Mouse (Mus musculus) lung, embryonic 14.5 days (tissue): ENCODE data around the gene AI467606. TPM values are rescaled to one million over a fixed set of nuclear protein-coding genes. Genes with fewer than 3 reads are reported as not detected.
A peak's percentile ranks its signal among the peaks of the same experiment; 100 is the strongest.
"Not testable (repeated sequence)": the region's sequence is repeated elsewhere in the genome, so short reads cannot be mapped to it uniquely, and the experiment has no call there.

Experiments
- ATAC-seq: fragments of 200-750 bp; cut with Nextera tagmentation; 2 replicates; pipeline ENCODE4 v1.8.0; 2017; ENCODE audit warnings: mild to moderate bottlenecking, moderate TSS enrichment, moderate library complexity; ENCODE audit not compliant: insufficient read depth
- DNase-seq: peaks from one replicate; pipeline ENCODE4 v3.0.0-alpha.2; 2015
- H3K27ac ChIP-seq: fragments of 300-500 bp; sonication (generic); 2 replicates; pipeline ENCODE4 v1.5.1; 2014; ENCODE audit warnings: low read depth, mild to moderate bottlenecking, moderate library complexity
- H3K27me3 ChIP-seq: fragments of 300-500 bp; sonication (generic); 2 replicates; pipeline ENCODE4 v1.6.1; 2014; ENCODE audit warnings: low read length, control low read depth; ENCODE audit not compliant: insufficient read depth
- H3K36me3 ChIP-seq: fragments of 300-500 bp; sonication (generic); 2 replicates; pipeline ENCODE4 v1.6.1; 2014; ENCODE audit warnings: control low read depth; ENCODE audit not compliant: insufficient read depth
- H3K4me1 ChIP-seq: fragments of 300-500 bp; sonication (generic); 2 replicates; pipeline ENCODE4 v1.6.1; 2014; ENCODE audit warnings: antibody characterized with exemption, control low read depth; ENCODE audit not compliant: insufficient read depth
- H3K4me2 ChIP-seq: fragments of 300-500 bp; sonication (generic); 2 replicates; pipeline ENCODE4 v1.6.1; 2014; ENCODE audit warnings: mild to moderate bottlenecking
- H3K4me3 ChIP-seq: fragments of 300-500 bp; sonication (generic); 2 replicates; pipeline ENCODE4 v1.5.1; 2014; ENCODE audit warnings: low read depth, low read length
- H3K9ac ChIP-seq: fragments of 300-500 bp; sonication (generic); 2 replicates; pipeline ENCODE4 v1.6.1; 2014
- H3K9me3 ChIP-seq: fragments of 300-500 bp; sonication (generic); 2 replicates; pipeline ENCODE4 v1.6.1; 2016; ENCODE audit warnings: low read depth, low read length, control low read depth
- CTCF ChIP-seq: IDR thresholded peaks from 2 replicates; pipeline ENCODE4 v1.5.1; 2016; ENCODE audit warnings: antibody characterized with exemption, low read depth
- WGBS: fragments of 180-500 bp; shearing (Covaris S2); extraction: QIAGEN DNeasy Blood & Tissue Kit; methylation state at CpG from one replicate; pipeline ENCODE4 v1.1.7; 2014; 5-methylcytosine and 5-hydroxymethylcytosine counted together
- polyA plus RNA-seq: library from polyadenylated mRNA; unstranded; fragments of >200 nt; fragmentation: Nextera tagmentation; extraction: Ambion mirVana; gene quantifications from 2 replicates; pipeline ENCODE4 v1.2.1, GENCODE M21; 2014

AI467606 gene
- polyA plus RNA-seq, 1 experiment from 2014 or later: 6.5 TPM

DNA sequence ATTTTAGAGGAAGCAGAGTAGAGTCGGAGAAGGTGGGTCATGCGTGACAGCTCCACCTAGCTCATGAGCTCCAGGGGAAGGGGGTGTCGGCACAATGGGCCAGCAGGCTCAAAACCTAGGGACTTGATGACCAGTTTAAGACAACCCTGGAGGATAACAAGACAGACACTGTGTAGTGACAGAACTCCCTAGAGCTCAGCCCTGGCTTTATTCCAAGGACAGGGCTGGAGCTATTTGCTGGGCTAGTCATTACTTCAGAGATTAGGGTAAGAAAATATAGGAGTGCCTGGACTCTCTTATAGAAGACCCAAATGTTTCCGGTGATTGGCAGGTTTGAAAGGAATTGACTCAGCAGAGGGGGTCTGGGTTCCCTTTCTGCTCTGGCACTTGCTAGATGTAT lies 17.9 kb upstream of the AI467606 start:
- no peaks in the 10 kb centered on the region for H3K4me1 ChIP-seq
- DNase-seq: peak; percentile 52
- no peaks in the 10 kb centered on the region for H3K27me3 ChIP-seq
- no peak overlapping the region for H3K4me3 ChIP-seq
- H3K36me3 ChIP-seq: no peaks in the 10 kb centered on the region
- no peak for ATAC-seq
- no peak overlapping the region for H3K4me2 ChIP-seq
- no peak overlapping the region for H3K27ac ChIP-seq
- no peaks in the 10 kb centered on the region for H3K9me3 ChIP-seq
- H3K9ac ChIP-seq: no peak overlapping the region
- WGBS: 83% methylated on average over 4 of the region's 4 CpGs
- no peak for TF ChIP-seq CTCF

DNA sequence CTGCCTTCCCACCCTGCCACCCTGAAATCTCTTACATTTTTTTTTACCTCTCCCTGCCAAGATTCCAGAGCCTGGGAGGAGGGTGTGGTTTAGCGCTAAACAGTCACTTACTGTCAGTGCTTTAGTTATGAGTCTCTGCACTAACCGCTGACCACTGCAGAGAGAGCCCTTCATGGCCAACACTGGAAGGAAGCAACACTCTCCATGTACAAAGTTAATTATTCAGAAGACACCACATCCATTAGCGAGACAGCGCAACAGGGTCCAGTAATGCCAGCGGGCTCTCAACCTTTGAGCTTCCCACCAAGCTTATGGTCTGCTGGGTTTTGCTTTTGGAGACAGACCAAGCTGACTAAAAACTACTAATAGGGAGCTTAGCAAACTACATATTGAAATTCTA lies 15.0 kb upstream of the AI467606 start:
- ATAC-seq (no peak), DNase-seq (no peak)
- Histone ChIP-seq H3K27me3 (no peaks in the 10 kb centered on the region), H3K9me3 (no peaks in the 10 kb centered on the region), H3K27ac (no peak overlapping the region), H3K4me3 (no peak overlapping the region), H3K4me1 (no peaks in the 10 kb centered on the region), H3K36me3 (no peaks in the 10 kb centered on the region), H3K9ac (no peak overlapping the region), H3K4me2 (no peak overlapping the region)
- 78% methylated on average over 5 of the region's 5 CpGs for WGBS
- no peak for TF ChIP-seq CTCF

DNA sequence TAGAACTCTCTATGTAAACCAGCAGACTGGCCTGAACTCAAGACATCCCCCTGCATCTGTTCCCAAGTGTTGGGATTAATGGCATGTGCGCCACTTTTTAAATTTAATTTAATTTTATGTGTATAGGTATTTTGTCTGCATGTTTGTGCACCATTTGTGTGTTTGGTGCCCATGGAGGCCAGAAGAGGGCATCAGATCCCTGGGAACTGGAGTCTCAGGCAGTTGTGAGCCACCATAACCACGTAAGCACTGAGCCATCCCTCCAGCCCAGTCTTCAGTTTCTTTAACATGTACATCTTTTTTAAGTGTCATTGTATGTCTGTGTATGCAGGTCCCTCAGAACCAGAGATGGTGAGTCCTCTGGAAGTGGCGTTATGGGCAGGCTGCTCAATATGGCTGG lies 13.5 kb upstream of the AI467606 start:
- Histone ChIP-seq H3K4me1 (no peaks in the 10 kb centered on the region), H3K4me3 (no peak overlapping the region), H3K4me2 (no peak overlapping the region), H3K9me3 (no peaks in the 10 kb centered on the region), H3K27me3 (no peaks in the 10 kb centered on the region), H3K36me3 (no peaks in the 10 kb centered on the region), H3K9ac (no peak overlapping the region), H3K27ac (no peak overlapping the region)
- TF ChIP-seq CTCF: no peak
- ATAC-seq (no peak), DNase-seq (no peak)
- WGBS: 78% methylated on average over 3 of the region's 3 CpGs

GRCm38 (mm10) chr7:127080045-127080444 lies 11.1 kb upstream of the AI467606 start:
- Histone ChIP-seq H3K9me3 (no peaks in the 10 kb centered on the region), H3K9ac (no peak overlapping the region), H3K4me1 (no peaks in the 10 kb centered on the region), H3K36me3 (no peaks in the 10 kb centered on the region), H3K4me3 (no peak overlapping the region), H3K27me3 (no peaks in the 10 kb centered on the region), H3K4me2 (no peak overlapping the region), H3K27ac (no peak overlapping the region)
- DNase-seq (no peak), ATAC-seq (no peak)
- no peak for TF ChIP-seq CTCF
- 52% methylated on average over 3 of the region's 3 CpGs for WGBS

DNA sequence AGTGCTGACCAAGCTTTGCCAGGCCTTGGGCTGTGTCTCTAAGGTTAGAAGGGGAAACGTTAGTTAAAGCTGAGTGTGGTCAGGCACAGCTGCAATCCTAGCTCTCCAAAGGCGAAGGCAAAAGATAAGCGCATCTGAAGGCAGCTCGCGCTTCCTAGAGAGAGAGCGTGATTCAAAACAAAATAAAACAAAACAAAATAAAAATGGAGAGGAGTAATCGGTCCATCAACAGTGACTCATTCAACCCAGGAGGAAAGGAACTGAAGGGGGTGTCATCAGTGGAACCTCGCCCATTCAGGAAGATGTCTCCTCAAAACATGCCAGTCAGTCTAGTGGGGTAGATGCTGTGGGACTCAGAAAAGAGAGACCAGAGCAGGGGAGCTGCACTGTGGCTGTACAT lies 8.9 kb upstream of the AI467606 start:
- WGBS: 75% methylated on average over 8 of the region's 8 CpGs

DNA sequence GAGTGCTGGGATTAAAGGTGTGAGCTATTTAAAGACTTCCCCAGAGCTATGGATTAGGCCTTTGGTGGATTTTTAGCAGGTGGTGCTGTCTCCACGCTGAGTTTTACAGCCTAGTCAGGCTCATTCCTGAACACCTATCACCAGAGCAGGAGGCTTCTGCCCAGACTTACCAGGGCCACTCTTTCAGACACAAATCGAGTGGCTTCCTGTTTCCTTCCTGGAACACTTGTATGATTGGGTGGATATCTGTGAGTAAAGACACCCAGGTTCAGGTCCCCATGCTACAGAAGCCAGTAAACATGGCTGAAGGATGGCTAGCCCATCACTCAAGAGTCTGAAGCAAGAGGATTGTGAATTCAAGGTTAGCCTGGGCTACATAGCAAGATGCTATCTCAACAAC lies 8.2 kb upstream of the AI467606 start:
- no peak overlapping the region for H3K4me3 ChIP-seq
- H3K36me3 ChIP-seq: no peaks in the 10 kb centered on the region
- no peak for DNase-seq
- no peaks in the 10 kb centered on the region for H3K4me1 ChIP-seq
- 51% methylated on average over 2 of the region's 2 CpGs for WGBS
- H3K4me2 ChIP-seq: no peak overlapping the region
- H3K27me3 ChIP-seq: no peaks in the 10 kb centered on the region
- ATAC-seq: no peak
- no peak overlapping the region for H3K27ac ChIP-seq
- H3K9ac ChIP-seq: no peak overlapping the region
- H3K9me3 ChIP-seq: no peaks in the 10 kb centered on the region
- no peak for TF ChIP-seq CTCF

More for the DNA sequence above, 8.9 kb upstream of the AI467606 start:
- Histone ChIP-seq H3K27me3 (no peaks in the 10 kb centered on the region), H3K4me3 (no peak overlapping the region), H3K4me1 (no peaks in the 10 kb centered on the region), H3K36me3 (no peaks in the 10 kb centered on the region), H3K9ac (no peak overlapping the region), H3K4me2 (no peak overlapping the region), H3K9me3 (no peaks in the 10 kb centered on the region), H3K27ac (no peak overlapping the region)
- no peak for ATAC-seq
- no peak for TF ChIP-seq CTCF
- DNase-seq: no peak

GRCm38 (mm10) chr7:127083689-127084088 lies 7.5 kb upstream of the AI467606 start:
- Histone ChIP-seq H3K27me3 (no peaks in the 10 kb centered on the region), H3K36me3 (no peaks in the 10 kb centered on the region), H3K27ac (no peak overlapping the region), H3K4me3 (no peak overlapping the region), H3K9me3 (no peaks in the 10 kb centered on the region), H3K4me1 (no peaks in the 10 kb centered on the region), H3K9ac (no peak overlapping the region), H3K4me2 (no peak overlapping the region)
- no peak for TF ChIP-seq CTCF
- ATAC-seq: no peak
- 63% methylated on average over 4 of the region's 4 CpGs for WGBS
- DNase-seq: no peak

GRCm38 (mm10) chr7:127084794-127085193 lies 6.4 kb upstream of the AI467606 start:
- no peak for ATAC-seq
- Histone ChIP-seq H3K27ac (no peak overlapping the region), H3K9ac (no peak overlapping the region), H3K36me3 (no peaks in the 10 kb centered on the region), H3K4me2 (no peak overlapping the region), H3K4me3 (no peak overlapping the region), H3K4me1 (no peaks in the 10 kb centered on the region), H3K9me3 (no peaks in the 10 kb centered on the region), H3K27me3 (no peaks in the 10 kb centered on the region)
- DNase-seq: no peak
- 64% methylated on average over 2 of the region's 2 CpGs for WGBS
- TF ChIP-seq CTCF: no peak

DNA sequence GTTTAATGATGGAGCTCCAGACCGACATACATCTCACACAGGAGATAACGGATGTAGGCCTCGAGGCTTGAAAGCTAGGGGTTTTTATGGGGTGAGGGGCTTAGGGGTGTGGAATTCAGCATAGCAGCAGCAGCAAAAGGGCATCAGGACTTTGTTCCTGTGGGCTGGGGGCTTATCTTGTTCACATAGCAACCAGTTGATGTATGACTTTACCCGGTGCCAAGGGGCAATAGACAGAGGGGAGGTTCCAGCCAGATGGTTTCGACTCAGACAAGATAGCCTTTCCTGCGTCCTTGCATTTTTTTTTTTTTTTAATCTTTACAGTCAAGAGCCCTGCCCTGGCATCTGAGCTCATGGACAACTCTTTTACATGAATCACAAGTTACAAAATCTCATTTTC lies 5.4 kb upstream of the AI467606 start:
- H3K4me1 ChIP-seq, H3K36me3 ChIP-seq, H3K9ac ChIP-seq, ATAC-seq, H3K4me2 ChIP-seq, H3K4me3 ChIP-seq, H3K9me3 ChIP-seq, DNase-seq, H3K27ac ChIP-seq, H3K27me3 ChIP-seq: not testable (repeated sequence)
- WGBS: 30% methylated on average over 6 of the region's 6 CpGs

DNA sequence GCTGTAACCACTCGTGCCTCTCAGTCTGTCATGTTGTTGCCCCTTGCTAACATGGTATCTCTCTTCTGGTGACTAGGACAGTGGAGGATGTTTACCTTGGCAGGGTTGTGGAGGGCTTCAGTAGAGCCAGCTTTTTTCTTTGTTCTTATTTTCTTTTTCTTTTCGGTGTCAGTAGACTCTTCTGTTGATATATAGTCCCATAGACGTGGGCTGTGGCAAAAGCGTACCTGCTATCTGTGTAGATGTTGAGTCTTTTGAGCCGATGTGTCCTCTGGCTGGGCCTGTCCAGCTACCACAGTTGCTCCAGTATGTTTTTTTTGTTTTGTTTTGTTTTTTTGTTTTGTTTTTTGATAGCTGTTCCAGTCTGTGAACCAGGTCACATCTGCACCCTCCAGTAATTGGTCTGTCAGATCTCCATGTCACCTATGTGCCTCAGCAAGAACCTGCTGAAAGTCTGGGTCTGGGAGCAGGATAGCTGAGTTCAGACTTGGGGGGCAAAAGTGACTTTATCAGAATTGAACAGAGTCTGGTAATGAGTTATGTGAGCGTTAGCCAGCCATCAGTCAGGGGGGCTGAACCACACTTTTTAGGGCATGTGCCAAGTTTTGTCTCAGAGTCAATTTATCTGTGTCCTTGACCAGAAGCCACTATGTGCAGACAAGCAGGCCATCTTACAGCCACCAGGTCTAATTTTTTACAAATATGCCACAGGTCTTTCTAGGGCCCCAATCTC lies 3.7 kb upstream of the AI467606 start, which contains the start of gene Zg16:
Gene Zg16 (minus strand): TSS at position 51 of the 733 bp plus-strand sequence.
- not testable (repeated sequence) for H3K27me3 ChIP-seq, H3K4me1 ChIP-seq, H3K36me3 ChIP-seq, ATAC-seq, H3K9me3 ChIP-seq, H3K9ac ChIP-seq, H3K27ac ChIP-seq, H3K4me2 ChIP-seq, H3K4me3 ChIP-seq, DNase-seq
- WGBS: 70% methylated on average over 6 of the region's 6 CpGs
